Mouse (Mus musculus) heart, adult 2 months (tissue): Measurements from ENCODE around the gene Gabbr1.

Experiments used
- EP300 ChIP-seq: fragments of 200-500 bp; IDR thresholded peaks from 2 replicates; pipeline ENCODE4 v1.6.1; 2011; ENCODE audit warnings: low read depth, low read length, control low read depth; ENCODE audit not compliant: insufficient read depth
- POLR2A ChIP-seq: fragments of 200-500 bp; IDR thresholded peaks from 2 replicates; pipeline ENCODE4 v1.6.1; 2011; ENCODE audit warnings: mild to moderate bottlenecking, low read depth, low read length, control low read depth; ENCODE audit not compliant: insufficient read depth

DNA sequence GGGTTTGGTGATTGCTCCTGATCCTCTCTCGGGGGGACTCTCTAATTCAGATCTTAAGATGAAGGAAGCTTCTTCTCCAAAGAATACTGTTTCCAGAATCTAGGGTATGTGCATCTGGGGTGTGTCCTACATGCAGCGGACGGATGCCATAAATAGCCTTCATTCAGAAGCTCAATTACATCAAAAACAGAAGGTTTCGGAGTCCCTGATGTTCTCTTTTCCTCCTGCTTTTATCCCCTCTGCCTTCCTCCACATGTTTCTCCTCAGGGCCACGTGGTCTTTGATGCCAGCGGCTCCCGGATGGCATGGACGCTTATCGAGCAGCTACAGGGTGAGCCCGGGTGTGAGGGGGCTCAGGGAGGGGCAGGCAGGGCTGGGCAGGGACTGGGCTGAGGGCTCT lies 17.3 kb downstream of the Gabbr1 start:
- TF ChIP-seq POLR2A, result no peak
- TF ChIP-seq EP300, result no peak
